Mouse (Mus musculus): ENCODE results near the gene Myo7a.
A peak's percentile ranks its signal among the peaks of the same experiment; 100 is the strongest.

Gene Myo7a

DNA sequence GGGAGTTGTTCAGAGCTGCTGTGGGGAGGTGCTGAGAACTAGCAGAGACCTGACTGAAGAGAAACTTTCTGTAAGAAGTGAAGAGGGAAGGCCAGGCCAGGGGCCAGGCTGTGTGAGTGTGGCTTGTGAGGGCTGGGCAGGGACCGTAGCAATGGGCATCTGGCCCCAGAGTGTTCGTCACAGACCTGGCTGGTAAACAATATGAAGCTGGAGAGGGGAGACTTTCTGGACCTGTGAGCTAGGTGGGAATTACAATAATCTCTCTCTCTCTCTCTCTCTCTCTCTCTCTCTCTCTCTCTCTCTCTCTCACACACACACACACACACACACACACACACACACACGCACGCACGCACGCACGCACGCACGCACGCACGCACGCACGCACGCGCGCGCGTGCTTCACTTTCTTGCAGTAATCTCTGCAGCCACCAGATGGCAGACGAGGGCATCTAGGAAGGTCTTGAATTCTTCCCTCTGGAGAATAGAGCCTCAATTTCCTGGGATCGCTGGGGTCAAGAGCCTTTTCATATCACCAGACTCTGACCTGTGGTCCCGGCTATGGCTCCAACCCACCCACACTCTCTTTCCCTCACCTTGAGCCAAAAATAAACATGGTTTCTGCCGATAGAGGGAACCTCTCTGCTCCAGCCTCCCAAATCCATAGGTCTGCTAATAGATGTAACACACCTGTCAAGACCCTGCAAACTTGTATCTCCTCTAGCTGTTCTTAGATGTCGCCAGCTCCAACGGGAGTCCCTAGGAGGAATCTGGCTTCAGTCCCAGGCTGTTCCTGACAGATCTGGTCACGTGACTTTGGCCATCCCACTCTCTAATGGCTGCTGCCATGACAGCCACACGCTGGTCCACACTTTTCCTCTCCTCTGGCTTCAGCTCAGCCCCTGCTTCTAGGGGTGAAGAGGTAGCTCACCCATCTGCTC lies 16.1 kb downstream of the Myo7a start:
- peak; percentile 71 for DNase-seq (ENCODE audit: low spot score in 2 of 2)

GRCm38 (mm10) chr7:98102488-98102887 lies 16.8 kb downstream of the Myo7a start:
- DNase-seq (ENCODE audit: low spot score in 2 of 2): no peak

DNA sequence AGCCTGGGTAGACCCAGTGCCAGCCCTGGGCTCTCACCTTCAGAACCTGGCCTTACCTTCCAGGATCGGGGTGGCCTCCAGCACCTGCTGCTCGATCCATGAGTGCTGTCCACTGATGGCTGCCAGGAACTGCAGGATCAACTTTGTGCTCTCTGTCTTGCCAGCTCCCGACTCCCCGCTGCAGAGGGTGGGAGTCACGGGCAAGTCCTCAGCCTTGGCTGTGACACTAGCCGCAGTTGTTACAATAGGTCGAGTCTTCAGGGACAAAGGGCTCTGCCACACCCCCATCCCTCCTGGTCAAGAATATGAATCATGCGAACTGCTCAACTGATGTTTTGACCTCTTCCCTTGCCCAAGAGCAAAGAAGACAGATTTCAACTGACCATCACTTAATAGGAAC lies 21.8 kb downstream of the Myo7a start:
- no peak for DNase-seq (ENCODE audit: low spot score in 2 of 2)

GRCm38 (mm10) chr7:98095852-98096251 lies 23.5 kb downstream of the Myo7a start:
- no peak for DNase-seq (ENCODE audit: low spot score in 2 of 2)

- no peak for DNase-seq (ENCODE audit: low spot score in 2 of 2)
These were observed 33.0 kb downstream of the Myo7a start for GRCm38 (mm10) chr7:98086346-98086745.

DNA sequence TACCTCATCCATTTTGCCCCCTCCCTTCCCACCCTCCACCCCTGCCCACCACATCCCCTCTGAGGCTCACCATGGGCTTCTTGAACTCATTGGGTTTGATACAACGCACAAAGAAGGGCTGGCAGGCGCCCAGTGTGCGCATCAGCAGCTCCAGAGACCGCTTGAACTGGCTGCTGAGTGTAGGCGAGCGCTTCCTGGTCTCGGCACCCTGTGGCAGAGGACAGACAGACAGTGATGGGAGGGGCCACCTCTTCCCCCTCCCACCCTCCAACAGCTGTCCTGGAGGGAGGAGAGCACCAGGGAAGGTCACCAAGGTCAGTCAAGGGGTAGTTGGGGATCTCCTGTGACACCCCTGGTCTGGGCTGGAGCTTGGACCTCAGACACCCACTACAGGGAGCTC lies 34.0 kb downstream of the Myo7a start:
- no peak for DNase-seq (ENCODE audit: low spot score in 2 of 2)

DNA sequence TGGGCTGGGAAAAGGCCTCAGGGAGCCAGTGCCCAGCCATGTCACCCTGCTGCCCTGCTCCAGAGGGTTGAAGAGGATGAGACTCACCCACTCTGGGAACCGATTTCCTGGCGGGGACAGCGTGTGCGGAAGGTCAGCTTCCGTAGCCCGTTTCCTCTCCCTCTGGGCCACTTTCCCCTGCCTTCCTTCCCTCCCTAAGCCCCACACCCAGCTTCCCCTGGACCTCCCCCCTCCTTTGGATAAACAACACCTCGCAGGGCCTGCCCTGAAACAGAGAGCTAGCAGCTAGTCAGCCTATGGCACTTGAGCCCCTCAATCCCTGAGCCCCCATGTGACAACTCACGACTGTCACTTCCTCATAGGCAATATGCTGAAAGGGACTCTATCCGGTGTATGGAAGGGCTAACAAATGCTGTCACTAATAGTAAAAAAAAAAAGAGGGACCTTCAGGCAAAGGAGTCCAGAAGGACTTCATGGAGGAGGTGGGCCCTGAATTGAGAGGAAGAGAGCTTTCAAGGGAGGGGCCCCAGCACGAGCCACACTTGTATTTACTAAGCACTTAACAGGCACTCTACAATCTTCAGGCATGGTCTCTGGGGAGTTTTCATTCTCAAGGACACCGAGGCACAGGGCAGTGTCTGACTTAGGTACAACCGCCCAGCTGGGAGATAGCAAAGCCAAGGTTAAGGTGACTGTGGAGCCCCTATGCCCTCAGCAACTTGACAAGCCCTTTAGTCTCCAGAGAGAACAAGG lies 34.6 kb downstream of the Myo7a start:
- DNase-seq (ENCODE audit: low spot score in 2 of 2): no peak

DNA sequence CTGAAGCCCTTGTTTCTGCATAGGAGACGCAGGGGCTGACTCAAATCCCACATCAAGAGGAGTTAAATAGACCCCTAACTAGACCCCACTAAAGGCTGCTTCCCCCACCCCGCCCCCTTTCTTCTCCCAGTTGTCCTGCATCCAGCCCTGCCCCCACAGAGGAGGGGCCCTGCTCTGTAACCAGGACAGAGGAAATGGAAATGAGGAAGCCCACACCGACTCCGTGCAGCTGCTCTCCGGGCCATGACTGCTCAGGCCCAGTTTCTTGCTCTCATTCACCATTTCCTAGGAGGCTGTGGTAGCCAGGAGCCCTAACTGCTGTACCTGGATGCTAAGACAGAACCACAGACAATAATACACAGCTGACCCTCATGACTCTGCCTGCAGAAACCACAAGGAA lies 36.9 kb downstream of the Myo7a start:
- no peak for DNase-seq (ENCODE audit: low spot score in 2 of 2)

GRCm38 (mm10) chr7:98077453-98077852 lies 41.9 kb downstream of the Myo7a start:
- no peak for DNase-seq (ENCODE audit: low spot score in 2 of 2)

DNA sequence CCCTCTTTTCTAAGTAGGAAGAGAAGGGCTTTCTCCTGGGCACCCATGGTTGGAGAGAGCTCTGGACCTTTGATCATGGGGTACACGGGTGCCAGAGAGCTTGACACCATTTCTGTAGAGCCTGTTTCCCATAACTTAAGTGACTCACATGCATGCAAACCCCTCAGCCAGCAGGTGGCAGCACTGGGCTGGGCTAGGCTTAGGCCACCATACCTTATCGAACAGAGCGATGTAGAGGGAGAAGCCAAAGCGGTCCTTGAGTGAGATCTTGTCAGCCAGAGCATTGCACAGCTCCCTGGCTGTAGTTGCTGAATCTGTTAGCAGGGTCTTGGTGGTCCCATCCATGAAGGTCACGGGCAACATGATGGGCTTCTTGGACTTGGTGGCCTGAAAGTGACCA lies 47.7 kb downstream of the Myo7a start:
- DNase-seq (ENCODE audit: low spot score in 2 of 2): peak; percentile 68 to 78

- no peak for DNase-seq (ENCODE audit: low spot score in 2 of 2)
These were observed 53.1 kb downstream of the Myo7a start for GRCm38 (mm10) chr7:98066229-98066628.

DNA sequence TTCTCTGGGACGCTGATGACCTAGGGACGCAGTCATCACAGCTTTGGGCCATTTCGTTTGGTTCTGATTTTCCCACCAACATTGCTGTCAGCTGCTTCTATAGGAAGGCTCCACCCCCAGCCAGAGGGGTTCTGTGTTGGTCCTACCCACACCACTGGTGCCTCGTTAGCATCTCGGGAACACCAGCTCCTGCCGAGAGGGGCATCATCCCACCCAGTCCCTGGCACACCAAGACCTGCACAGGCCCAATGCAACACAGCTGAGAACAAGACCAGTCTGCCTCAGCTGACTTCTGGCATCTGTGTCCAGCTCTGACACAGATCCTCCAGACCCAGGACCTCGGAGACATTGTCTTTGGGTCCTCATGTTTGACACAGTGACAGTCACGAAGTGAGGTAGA lies 64.4 kb downstream of the Myo7a start:
- no peak for DNase-seq (ENCODE audit: low spot score in 2 of 2)

- no peak for DNase-seq (ENCODE audit: low spot score in 2 of 2)
These were observed 64.9 kb downstream of the Myo7a start for GRCm38 (mm10) chr7:98054461-98054860.

DNA sequence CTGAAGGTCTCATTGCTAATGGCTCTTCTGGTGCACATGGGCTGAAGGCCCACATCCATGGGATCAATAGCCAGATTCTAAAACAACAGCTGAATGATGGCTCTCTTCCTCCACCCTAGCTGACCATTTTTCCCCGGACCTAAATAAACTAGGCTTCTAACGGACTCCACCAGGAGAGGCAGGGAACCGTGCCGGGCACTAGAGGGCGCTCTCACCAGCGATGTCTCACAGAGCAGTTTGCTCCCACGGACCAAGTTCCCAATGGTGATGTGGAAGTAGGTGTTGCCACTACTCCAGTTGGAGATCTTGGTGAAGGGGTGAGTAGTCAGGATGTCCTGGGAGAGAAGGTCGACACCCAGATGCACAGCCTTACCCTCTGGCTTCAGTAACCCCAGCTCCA lies 67.3 kb downstream of the Myo7a start:
- DNase-seq (ENCODE audit: low spot score in 2 of 2): peak; percentile 15 to 26

DNA sequence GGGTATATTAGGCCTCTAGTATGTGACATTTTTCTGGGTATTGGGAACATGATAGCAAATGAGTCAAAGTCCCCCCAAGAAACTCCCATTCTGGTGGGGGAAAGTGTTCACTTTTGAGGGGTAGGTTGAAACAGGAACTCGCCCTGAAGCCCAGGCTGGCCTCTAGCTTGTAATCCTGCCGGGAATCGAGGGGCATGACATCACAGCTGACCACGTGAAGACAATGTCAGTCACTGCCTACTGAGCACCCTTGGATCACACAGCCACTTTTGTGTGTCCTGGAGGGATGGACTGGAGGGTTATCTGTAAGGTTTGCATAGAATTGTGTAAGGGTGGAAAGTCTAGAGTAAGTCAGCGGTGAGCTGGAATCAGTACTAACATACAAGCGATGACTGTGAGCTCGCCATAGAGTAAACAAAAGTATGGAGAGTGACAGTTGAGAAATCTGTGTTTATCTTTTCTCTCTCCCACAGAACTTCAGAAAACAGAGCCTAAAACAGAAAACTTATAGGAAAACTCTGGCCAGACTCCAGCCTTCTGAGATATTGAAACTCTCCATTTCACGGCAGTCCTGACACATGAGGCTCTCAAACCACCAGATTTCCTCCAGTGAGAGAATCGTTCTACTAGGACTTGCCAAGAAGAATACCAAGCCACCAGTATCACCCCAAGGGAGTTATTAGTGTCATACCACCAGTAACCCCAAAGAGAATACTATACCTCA lies 71.1 kb downstream of the Myo7a start:
- no peak for DNase-seq (ENCODE audit: low spot score in 2 of 2)

GRCm38 (mm10) chr7:98002617-98003016 lies 116.7 kb downstream of the Myo7a start:
- DNase-seq (ENCODE audit: low spot score in 2 of 2): no peak
